Mouse (Mus musculus) erythroblast, adult 5-6 weeks (primary cell): Measurements from ENCODE around the gene Adgrl1. TPM values are rescaled to one million over a fixed set of nuclear protein-coding genes. Genes with fewer than 3 reads are reported as not detected.

Source experiments
- ATAC-seq: replicated peaks from 2 replicates; pipeline ENCODE4 v1.8.0; 2016; ENCODE audit warnings: moderate number of reproducible peaks, mild to moderate bottlenecking, moderate TSS enrichment, inconsistent platforms; ENCODE audit not compliant: poor library complexity, low FRiP score, severe bottlenecking
- total RNA-seq, 2 experiments: library from RNA; stranded (forward) in 1 of 2; stranded (reverse) in 1 of 2; fragments of 150-400 nt in 1 of 2; fragments of 200-764, 138-1000 nt in 1 of 2; gene quantifications; 2 replicates each; pipeline versions ENCODE4 v1.2.3 to v1.2.4; 2015 to 2017; ENCODE audit warnings: low replicate concordance in 2 of 2

Gene Adgrl1
- total RNA-seq, 2 experiments from 2014 or later: 0.09 to 0.58 TPM

DNA sequence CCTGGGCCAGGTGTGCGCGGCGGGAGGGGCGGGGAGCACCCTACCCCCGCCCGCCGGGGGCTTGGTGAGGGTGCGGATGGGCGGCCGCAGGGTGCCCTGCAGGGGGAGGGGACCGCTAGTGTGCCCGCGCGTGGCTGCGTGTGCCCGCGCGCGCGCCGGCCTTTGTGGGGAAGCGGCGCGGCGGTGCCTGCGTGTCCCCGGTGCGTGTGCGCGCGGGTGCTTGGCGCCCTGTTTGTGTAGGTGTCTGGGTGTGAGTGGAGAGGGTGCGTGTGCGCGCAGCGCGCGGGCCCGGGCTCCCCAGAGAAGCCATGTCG, 1.0 kb downstream of the Adgrl1 start:
- ATAC-seq: no peak

- ATAC-seq: no peak
Measured at GRCm38 (mm10) chr8:83901566-83902485, 1.9 kb downstream of the Adgrl1 start.

DNA sequence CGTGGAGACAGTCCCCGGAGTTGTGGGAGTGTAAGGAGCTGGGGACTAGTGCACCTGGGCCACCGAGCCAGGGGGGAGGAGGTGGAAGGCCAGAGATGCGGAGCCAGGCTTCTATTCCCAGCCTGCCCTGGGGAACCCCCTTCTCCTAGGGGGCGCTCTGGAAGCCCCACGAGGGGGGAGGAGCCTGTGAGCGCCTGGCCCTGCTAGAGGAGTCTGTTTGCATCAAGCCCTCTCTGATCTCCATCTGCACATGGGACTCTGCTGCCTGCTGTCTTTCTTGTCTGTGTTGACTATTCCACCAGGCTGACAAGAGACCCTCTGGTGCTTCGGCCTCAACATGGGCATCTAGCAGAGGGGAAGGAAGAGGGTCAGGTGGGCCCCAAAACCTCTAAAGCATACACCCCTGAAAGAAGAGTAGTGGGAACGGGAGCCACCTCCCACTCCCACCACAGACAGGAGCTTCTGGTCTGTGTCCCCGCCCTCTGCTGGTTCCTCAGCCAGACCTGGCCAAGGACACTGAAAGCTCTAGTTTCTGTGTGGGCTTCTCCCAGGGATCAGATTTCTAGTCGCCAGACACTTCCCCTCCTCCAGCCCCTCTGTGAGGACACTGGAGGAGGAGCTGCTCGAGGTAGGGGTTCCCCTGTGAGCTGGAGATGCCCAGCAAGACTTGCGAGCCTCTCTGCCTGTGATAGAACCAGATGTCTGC, 3.2 kb downstream of the Adgrl1 start:
- ATAC-seq: no peak

- ATAC-seq: no peak
Measured at GRCm38 (mm10) chr8:83908583-83908982, 8.7 kb downstream of the Adgrl1 start.

GRCm38 (mm10) chr8:83909311-83909710, 9.4 kb downstream of the Adgrl1 start:
- no peak for ATAC-seq

GRCm38 (mm10) chr8:83911809-83912731, 12.2 kb downstream of the Adgrl1 start:
- ATAC-seq: no peak

DNA sequence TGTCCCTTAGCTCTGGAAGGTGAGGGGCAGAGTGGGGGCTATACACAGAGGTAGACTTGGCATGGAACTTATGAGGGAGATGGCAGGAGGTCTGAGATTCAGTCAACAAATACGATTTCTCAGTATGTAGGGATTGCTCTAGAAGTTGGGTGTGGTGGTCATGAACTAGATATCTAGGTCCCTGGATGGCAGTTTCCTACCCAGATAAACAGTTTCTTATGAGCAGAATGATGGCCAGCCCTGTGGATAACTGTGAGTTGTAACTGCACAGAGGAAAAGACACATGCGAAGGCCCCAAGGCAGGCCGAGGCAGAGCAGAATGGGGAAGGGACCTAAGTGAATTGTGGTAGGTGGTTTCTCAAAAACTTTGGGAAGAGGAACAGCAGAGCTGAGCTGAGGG, 14.3 kb downstream of the Adgrl1 start:
- ATAC-seq: no peak

- ATAC-seq: no peak
Measured at GRCm38 (mm10) chr8:83914860-83915259, 15.0 kb downstream of the Adgrl1 start.

DNA sequence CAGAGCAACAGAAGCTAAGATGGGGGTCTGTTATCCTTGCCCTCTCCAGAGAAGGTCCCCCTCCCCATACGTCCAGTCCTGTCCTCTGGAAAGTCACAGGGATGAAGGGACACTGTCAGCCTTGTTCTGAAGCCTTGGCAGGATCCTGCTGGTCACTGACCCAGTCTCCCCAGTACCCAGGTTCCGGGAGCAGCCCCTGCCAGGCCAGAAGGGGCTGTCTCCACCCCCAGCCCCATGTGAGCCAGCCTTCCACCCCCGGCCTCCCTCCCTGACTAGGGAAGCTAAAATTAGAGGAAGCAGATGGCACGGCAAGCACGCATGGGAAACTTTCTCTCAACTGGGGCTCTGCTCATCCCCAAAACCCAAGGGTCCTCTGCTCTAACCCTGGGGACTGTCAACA, 16.1 kb downstream of the Adgrl1 start:
- ATAC-seq: no peak

DNA sequence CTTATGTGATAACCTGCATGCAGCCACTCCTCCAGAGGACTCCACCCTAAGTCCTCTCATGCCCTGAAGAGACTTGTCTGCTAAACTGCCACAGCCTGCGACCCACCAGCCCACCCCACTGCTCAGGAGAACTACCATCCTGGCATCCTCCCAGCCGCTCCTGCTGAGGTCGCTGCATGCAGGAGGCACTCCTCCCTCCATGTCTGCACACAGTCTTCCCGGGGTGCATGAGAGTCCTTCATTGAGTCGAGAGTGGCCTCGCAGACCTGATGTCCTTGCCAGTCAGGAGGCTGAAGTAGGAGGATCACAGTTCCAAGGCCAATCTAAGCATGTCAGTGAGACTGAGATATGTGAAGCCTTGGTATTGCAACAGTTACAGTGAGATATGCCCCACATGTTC, 17.7 kb downstream of the Adgrl1 start:
- ATAC-seq: no peak

DNA sequence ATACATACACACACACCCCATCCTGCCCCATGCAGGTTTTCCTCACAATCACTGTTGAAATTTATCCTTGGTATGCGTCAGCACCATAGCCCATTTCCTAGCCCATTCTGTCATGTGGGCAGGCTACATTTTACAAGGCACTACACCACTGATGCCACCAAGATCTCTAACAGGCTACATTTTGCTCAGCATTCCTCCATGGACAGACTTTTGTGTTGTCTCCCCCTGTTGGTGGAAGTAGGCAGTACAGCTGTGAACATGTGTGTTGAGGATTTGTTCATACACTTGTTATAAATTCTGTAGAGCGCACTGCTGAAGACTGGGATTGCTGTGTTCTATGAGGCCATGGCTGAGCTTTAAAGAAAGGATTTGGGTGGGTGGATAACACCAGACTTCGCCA, 21.7 kb downstream of the Adgrl1 start:
- ATAC-seq: peak; percentile 56

DNA sequence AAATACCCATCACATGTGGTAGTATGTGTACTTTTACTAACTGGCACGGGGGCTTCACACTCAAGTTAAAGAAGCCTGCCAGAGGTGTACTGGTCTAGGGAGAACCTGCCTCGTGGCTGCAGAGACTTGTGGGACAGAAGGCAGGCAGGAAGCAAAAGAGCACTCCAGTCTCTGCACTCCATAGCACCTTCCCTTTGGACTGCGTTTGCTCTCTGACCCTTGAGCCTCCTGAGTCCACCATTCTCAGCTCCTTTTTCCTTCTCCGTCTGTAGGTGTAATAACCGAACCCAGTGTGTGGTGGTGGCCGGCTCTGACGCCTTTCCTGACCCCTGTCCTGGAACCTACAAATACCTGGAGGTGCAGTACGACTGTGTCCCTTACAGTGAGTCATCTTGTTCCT, 22.8 kb downstream of the Adgrl1 start:
- ATAC-seq: no peak

GRCm38 (mm10) chr8:83924585-83924984, 24.7 kb downstream of the Adgrl1 start:
- no peak for ATAC-seq

GRCm38 (mm10) chr8:83926266-83926665, 26.4 kb downstream of the Adgrl1 start:
- ATAC-seq: no peak

- no peak for ATAC-seq
Measured at GRCm38 (mm10) chr8:83934222-83934621, 34.3 kb downstream of the Adgrl1 start.

GRCm38 (mm10) chr8:83934994-83935393, 35.1 kb downstream of the Adgrl1 start:
- ATAC-seq: no peak

DNA sequence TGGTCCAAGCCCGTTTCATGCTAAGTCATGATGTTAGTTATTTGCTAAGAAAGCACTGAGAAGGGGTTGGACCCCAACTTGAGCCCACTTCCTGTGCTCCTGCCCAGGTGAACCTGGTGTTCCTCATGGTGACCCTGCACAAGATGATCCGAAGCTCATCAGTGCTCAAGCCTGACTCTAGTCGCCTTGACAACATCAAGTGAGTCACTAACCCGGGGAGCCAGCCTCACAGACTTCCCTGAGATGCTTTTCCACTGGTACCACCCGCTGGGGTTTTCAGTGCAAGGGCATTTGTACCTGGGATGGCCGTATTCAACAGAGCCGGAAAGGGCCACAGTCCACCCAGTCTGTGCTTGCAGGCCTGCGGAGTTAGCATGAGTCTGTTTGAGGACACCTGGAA, 35.5 kb downstream of the Adgrl1 start:
- no peak for ATAC-seq

GRCm38 (mm10) chr8:83937645-83938044, 37.7 kb downstream of the Adgrl1 start:
- ATAC-seq: no peak

- ATAC-seq: 0 out of 2 replicates have a peak, but pooled peaks have one; percentile 9
Measured at GRCm38 (mm10) chr8:83938330-83938729, 38.4 kb downstream of the Adgrl1 start.

DNA sequence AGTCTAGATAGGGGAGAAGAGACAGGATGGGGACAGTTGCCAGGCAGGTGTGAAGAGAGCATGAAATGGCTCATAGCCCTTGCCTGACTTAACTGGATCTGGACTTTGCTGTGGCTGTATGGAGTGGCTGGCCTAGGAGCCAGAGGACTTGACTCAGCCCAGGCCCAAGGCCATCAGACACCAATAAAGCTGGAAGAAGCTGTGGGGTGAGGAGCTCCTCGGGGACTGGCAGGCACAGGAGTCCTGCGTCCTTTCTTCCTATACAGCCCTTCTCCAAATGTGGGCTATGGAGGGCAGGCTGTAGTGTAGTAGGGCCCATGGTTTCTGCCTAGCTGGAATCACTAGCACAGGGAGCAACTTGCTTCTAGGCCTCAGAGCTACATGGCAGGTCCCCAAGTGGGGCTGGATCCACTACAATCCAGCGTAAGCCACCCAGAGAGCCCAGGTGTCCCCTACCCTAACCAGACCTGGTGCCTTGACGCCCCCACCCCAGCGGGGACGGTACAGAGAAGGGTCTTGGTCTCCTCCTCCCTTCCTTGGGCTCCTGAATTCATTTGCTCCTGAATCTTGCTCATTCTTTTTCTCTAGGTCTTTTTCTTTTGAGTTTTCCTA, 41.3 kb downstream of the Adgrl1 start:
- no peak for ATAC-seq
